Mouse (Mus musculus): ENCODE data around the gene Muc13.

DNA sequence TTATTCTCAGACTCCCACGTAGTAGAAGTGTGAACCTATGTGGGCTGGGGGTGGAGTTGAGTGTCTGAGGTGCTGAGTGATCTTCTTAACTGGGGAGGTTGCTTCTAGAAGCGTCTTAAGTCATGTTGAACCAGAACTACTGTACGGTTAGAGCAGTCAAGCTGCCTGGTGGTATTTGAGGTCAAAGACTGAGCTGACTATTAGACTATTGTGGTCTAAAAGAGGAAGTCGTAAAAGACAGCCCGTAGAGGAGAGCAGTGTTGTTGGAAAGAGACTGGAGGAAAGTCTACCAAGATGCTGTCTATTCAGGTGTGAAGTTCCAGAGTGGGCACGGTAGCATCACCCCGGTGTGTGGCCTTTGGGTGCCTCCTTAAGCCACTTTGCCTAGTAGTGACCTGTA is 24.0 kb upstream of the Muc13 start:
- no peak for TF ChIP-seq CTCF (conservative IDR thresholded peaks at IDR 0.05; ENCODE audit: low read length)
- TF ChIP-seq POU5F1 (IDR thresholded peaks at IDR 0.05; ENCODE audit: borderline replicate concordance, low read length): no peak

Data from E14TG2a.4 (cell line).